Mouse (Mus musculus): ENCODE measurements around the gene Dnah11.

DNA sequence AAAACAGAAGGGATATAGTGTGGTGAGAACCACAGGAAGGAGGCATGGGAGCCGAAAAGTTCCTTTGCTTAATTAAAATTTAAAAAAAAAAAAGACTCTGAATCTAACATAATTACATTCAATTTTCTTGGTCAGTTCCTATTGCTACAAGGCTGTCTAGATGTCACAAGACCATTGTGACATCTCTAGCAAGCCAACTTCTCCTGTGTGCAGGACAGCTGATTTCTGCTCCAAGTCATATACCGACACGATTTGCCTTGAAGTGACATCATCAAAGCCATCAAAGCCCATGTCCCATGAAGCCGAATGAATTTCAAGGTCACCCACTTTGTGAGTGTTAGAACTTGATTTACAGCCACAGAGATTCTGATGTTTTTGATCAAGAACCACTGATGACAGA lies 361.5 kb downstream of the Dnah11 start:
- TF ChIP-seq CTCF (IDR thresholded peaks at IDR 0.05; ENCODE audit: insufficient read depth, low read depth, low read length) (no peak), POLR2A (IDR thresholded peaks at IDR 0.05; ENCODE audit: insufficient read depth, low read depth, low read length) (no peak)

Data from olfactory bulb, adult 2 months (tissue).